Mouse (Mus musculus): ENCODE results near the gene Abi1.

- TF ChIP-seq CTCF (IDR thresholded peaks at IDR 0.05 in 2 of 3, conservative IDR thresholded peaks at IDR 0.05 in 1 of 3; ENCODE audit: control insufficient read depth in 1 of 3, insufficient read depth in 1 of 3, low read depth in 2 of 3, low read length in 3 of 3, poor library complexity in 1 of 3, severe bottlenecking in 1 of 3): no peak
- no peak for TF ChIP-seq EP300 (IDR thresholded peaks at IDR 0.05; ENCODE audit: low read depth in 1 of 2, low read length in 2 of 2)
- no peak for TF ChIP-seq ETS1 (IDR thresholded peaks at IDR 0.05; ENCODE audit: low read depth, low read length)
Measured at GRCm38 (mm10) chr2:22985973-22986657, 53.9 kb downstream of the Abi1 start.
